Mouse (Mus musculus): Measurements from ENCODE around the gene Ip6k3. TPM values are rescaled to one million over a fixed set of nuclear protein-coding genes. Genes with fewer than 3 reads are reported as not detected.

The Ip6k3 gene
- polyA plus RNA-seq, 1 experiment from 2014 or later, result 0.07 TPM

GRCm38 (mm10) chr17:27118676-27119539, 48.7 kb downstream of the Ip6k3 start:
- 87% methylated on average over 25 of the region's 25 CpGs for WGBS
- no peak overlapping the region for H3K4me3 ChIP-seq (ENCODE audit: low read depth, low read length)

DNA sequence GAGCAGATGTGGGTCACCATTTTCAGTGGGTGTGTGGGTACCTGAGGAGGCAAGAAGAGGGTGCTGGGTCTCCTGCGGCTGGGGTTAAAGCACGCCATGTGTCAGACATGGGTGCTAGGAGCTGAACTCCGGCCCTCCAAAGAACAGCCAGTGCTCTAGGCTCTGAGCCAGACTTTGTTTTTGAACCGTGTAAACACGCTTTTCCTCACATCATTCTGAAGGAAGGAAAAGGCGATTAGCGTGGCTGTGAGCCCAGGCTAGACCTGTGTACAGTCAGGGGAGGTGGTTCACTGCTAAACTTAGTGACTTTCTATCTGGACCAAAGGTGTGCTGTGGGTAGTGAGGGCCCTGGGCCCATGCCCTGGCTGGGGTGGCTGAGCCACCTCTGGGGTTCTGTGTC, 57.5 kb downstream of the Ip6k3 start:
- Histone ChIP-seq H3K9me3 (ENCODE audit: control insufficient read depth, low read length) (no peaks in the 10 kb centered on the region), H3K36me3 (ENCODE audit: control insufficient read depth, insufficient read depth, low read length) (no peaks in the 10 kb centered on the region), H3K4me3 (ENCODE audit: low read depth, low read length) (no peak overlapping the region), H3K4me1 (ENCODE audit: control insufficient read depth, insufficient read depth, low read length) (no peaks in the 10 kb centered on the region), H3K27ac (ENCODE audit: low read depth, low read length) (no peak overlapping the region), H3K9ac (ENCODE audit: low read length) (no peak overlapping the region), H3K4me2 (no peak overlapping the region), H3K27me3 (ENCODE audit: control insufficient read depth, insufficient read depth, low read length) (no peaks in the 10 kb centered on the region)
- DNase-seq (ENCODE audit: low spot score, missing footprints) (no peak), ATAC-seq (ENCODE audit: low FRiP score) (no peak)
- 92% methylated on average over 7 of the region's 7 CpGs for WGBS

More at GRCm38 (mm10) chr17:27118676-27119539, 48.7 kb downstream of the Ip6k3 start:
- H3K4me2 ChIP-seq, result no peak overlapping the region
- ATAC-seq (ENCODE audit: low FRiP score) (no peak), DNase-seq (ENCODE audit: low spot score, missing footprints) (no peak)
- no peaks in the 10 kb centered on the region for H3K9me3 ChIP-seq (ENCODE audit: control insufficient read depth, low read length)
- H3K4me1 ChIP-seq (ENCODE audit: control insufficient read depth, insufficient read depth, low read length), result peaks cover 7% of the 10 kb centered on the region
- H3K27me3 ChIP-seq (ENCODE audit: control insufficient read depth, insufficient read depth, low read length), result no peaks in the 10 kb centered on the region
- H3K9ac ChIP-seq (ENCODE audit: low read length), result no peak overlapping the region
- H3K27ac ChIP-seq (ENCODE audit: low read depth, low read length), result no peak overlapping the region
- H3K36me3 ChIP-seq (ENCODE audit: control insufficient read depth, insufficient read depth, low read length), result no peaks in the 10 kb centered on the region

DNA sequence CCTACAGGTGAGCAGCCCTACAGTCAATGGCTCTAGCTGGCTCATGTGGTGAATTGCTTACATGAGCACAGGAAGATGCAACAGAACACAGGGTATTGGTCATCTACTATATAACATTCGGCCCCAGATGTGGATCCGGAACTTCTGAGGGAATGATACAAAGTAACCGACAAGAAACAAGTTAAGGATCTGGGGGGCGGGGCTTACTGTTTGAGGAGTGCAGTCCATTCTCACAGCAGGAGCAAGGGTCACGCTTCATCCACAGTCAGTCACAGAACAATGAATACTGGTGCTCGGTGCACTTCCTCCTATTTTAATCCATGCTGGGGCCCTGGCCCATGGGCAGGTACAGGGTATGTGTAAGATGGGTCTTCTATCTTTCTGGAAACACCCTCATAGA, 59.7 kb downstream of the Ip6k3 start:
- Histone ChIP-seq H3K36me3 (ENCODE audit: control insufficient read depth, insufficient read depth, low read length) (no peaks in the 10 kb centered on the region), H3K4me3 (ENCODE audit: low read depth, low read length) (no peak overlapping the region), H3K27ac (ENCODE audit: low read depth, low read length) (no peak overlapping the region), H3K27me3 (ENCODE audit: control insufficient read depth, insufficient read depth, low read length) (no peaks in the 10 kb centered on the region), H3K4me2 (no peak overlapping the region), H3K9ac (ENCODE audit: low read length) (no peak overlapping the region), H3K9me3 (ENCODE audit: control insufficient read depth, low read length) (no peaks in the 10 kb centered on the region), H3K4me1 (ENCODE audit: control insufficient read depth, insufficient read depth, low read length) (no peaks in the 10 kb centered on the region)
- WGBS, result 72% methylated on average over 6 of the region's 6 CpGs
- ATAC-seq (ENCODE audit: low FRiP score) (no peak), DNase-seq (ENCODE audit: low spot score, missing footprints) (no peak)

- DNase-seq (ENCODE audit: low spot score, missing footprints), result no peak
- no peak overlapping the region for H3K9ac ChIP-seq (ENCODE audit: low read length)
- no peaks in the 10 kb centered on the region for H3K9me3 ChIP-seq (ENCODE audit: control insufficient read depth, low read length)
- H3K27ac ChIP-seq (ENCODE audit: low read depth, low read length), result no peak overlapping the region
- H3K36me3 ChIP-seq (ENCODE audit: control insufficient read depth, insufficient read depth, low read length), result no peaks in the 10 kb centered on the region
- no peaks in the 10 kb centered on the region for H3K4me1 ChIP-seq (ENCODE audit: control insufficient read depth, insufficient read depth, low read length)
- H3K4me3 ChIP-seq (ENCODE audit: low read depth, low read length), result no peak overlapping the region
- no peak for ATAC-seq (ENCODE audit: low FRiP score)
- no peaks in the 10 kb centered on the region for H3K27me3 ChIP-seq (ENCODE audit: control insufficient read depth, insufficient read depth, low read length)
- no peak overlapping the region for H3K4me2 ChIP-seq
- 84% methylated on average over 9 of the region's 9 CpGs for WGBS
Observed at GRCm38 (mm10) chr17:27106745-27107144, 60.9 kb downstream of the Ip6k3 start.

DNA sequence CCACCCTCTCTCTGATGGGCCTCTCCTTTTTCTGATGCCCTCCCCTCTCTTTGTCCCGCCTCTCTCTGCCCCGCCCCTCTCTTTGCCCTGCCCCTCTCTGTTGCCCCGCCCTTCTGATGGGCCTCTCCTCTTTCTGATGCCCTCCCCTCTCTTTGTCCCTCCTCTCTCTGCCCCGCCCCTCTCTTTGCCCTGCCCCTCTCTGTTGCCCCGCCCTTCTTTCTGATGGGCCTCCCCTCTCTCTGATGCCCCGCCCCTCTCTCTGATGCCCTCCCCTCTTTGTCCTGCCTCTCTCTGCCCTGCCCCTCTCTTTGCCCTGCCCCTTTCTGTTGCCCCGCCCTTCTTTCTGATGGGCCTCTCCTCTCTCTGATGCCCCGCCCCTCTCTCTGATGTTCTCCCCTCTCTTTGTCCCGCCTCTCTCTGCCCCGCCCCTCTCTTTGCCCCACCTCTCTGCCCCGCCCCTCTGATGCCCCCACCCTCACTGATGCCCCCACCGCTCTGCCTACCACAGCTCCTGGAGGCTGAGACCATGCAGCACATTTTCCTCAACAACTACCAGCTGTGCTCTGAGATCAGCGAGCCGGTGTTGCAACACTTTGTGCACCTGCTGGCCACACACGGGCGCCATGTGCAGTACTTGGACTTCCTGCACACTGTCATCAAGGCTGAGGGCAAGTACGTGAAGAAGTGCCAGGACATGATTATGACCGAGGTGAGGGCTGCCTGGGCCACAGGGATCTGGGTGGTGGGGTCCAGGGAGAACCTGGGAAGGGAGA, 61.7 kb downstream of the Ip6k3 start:
- Histone ChIP-seq H3K9ac (ENCODE audit: low read length) (no peak overlapping the region), H3K36me3 (ENCODE audit: control insufficient read depth, insufficient read depth, low read length) (no peaks in the 10 kb centered on the region), H3K4me1 (ENCODE audit: control insufficient read depth, insufficient read depth, low read length) (no peaks in the 10 kb centered on the region), H3K27me3 (ENCODE audit: control insufficient read depth, insufficient read depth, low read length) (no peaks in the 10 kb centered on the region), H3K9me3 (ENCODE audit: control insufficient read depth, low read length) (no peaks in the 10 kb centered on the region), H3K27ac (ENCODE audit: low read depth, low read length) (no peak overlapping the region), H3K4me2 (no peak overlapping the region), H3K4me3 (ENCODE audit: low read depth, low read length) (no peak overlapping the region)
- no peak for ATAC-seq (ENCODE audit: low FRiP score)
- no peak for DNase-seq (ENCODE audit: low spot score, missing footprints)
- 72% methylated on average over 17 of the region's 18 CpGs for WGBS

GRCm38 (mm10) chr17:27101675-27102074, 65.9 kb downstream of the Ip6k3 start:
- H3K4me3 ChIP-seq (ENCODE audit: low read depth, low read length), result no peak overlapping the region
- H3K4me1 ChIP-seq (ENCODE audit: control insufficient read depth, insufficient read depth, low read length), result no peaks in the 10 kb centered on the region; the same call in 1 of the 2 replicates
- no peak for ATAC-seq (ENCODE audit: low FRiP score)
- WGBS, result 80% methylated on average over 5 of the region's 5 CpGs
- no peak for DNase-seq (ENCODE audit: low spot score, missing footprints)
- H3K27ac ChIP-seq (ENCODE audit: low read depth, low read length), result no peak overlapping the region
- H3K36me3 ChIP-seq (ENCODE audit: control insufficient read depth, insufficient read depth, low read length), result no peaks in the 10 kb centered on the region
- no peak overlapping the region for H3K9ac ChIP-seq (ENCODE audit: low read length)
- H3K9me3 ChIP-seq (ENCODE audit: control insufficient read depth, low read length), result no peaks in the 10 kb centered on the region
- no peak overlapping the region for H3K4me2 ChIP-seq
- no peaks in the 10 kb centered on the region for H3K27me3 ChIP-seq (ENCODE audit: control insufficient read depth, insufficient read depth, low read length)

DNA sequence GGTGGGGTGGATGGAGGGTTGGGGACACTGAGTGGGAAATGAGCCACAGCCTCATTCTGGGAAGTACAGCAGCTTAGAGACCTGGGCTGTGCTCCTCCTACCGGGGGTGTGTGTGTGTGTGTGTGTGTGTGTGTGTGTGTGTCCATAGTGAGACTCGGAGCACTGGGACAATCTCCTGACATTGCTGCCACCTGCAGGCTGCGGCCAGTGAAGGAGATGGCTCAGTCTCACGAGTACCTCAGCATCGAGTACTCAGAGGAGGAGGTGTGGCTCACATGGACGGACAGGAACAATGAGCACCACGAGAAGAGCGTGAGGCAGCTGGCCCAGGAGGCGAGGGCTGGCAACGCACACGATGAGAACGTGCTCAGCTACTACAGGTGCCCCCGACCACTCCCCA, 71.9 kb downstream of the Ip6k3 start:
- Histone ChIP-seq H3K27me3 (ENCODE audit: control insufficient read depth, insufficient read depth, low read length) (no peaks in the 10 kb centered on the region), H3K4me3 (ENCODE audit: low read depth, low read length) (no peak overlapping the region), H3K4me1 (ENCODE audit: control insufficient read depth, insufficient read depth, low read length) (no peaks in the 10 kb centered on the region; the same call in 1 of the 2 replicates), H3K36me3 (ENCODE audit: control insufficient read depth, insufficient read depth, low read length) (no peaks in the 10 kb centered on the region), H3K4me2 (no peak overlapping the region), H3K9me3 (ENCODE audit: control insufficient read depth, low read length) (no peaks in the 10 kb centered on the region), H3K27ac (ENCODE audit: low read depth, low read length) (no peak overlapping the region), H3K9ac (ENCODE audit: low read length) (no peak overlapping the region)
- no peak for ATAC-seq (ENCODE audit: low FRiP score)
- DNase-seq (ENCODE audit: low spot score, missing footprints), result no peak
- WGBS, result 35% methylated on average over 13 of the region's 13 CpGs

Data from midbrain, embryonic 11.5 days (tissue).